Mouse (Mus musculus) intestine, embryonic 15.5 days (tissue): Measurements from ENCODE around the gene Fam241b. TPM values are rescaled to one million over a fixed set of nuclear protein-coding genes. Genes with fewer than 3 reads are reported as not detected.
"Not testable (repeated sequence)": the region's sequence is repeated elsewhere in the genome, so short reads cannot be mapped to it uniquely, and the experiment has no call there.

ENCODE experiments used
- ATAC-seq: fragments of 200-750 bp; cut with Nextera tagmentation; 2 replicates; pipeline ENCODE4 v1.8.0; 2017; ENCODE audit warnings: moderate TSS enrichment, moderate library complexity
- H3K27ac ChIP-seq: fragments of 300-500 bp; sonication (generic); 2 replicates; pipeline ENCODE4 v1.5.1; 2015; ENCODE audit warnings: mild to moderate bottlenecking, inconsistent platforms
- H3K27me3 ChIP-seq: fragments of 300-500 bp; sonication (generic); replicated peaks from 2 replicates; pipeline ENCODE4 v1.6.1; 2015; ENCODE audit warnings: inconsistent platforms
- H3K36me3 ChIP-seq: fragments of 300-500 bp; sonication (generic); 2 replicates; pipeline ENCODE4 v1.6.1; 2015; ENCODE audit warnings: inconsistent platforms
- H3K4me1 ChIP-seq: fragments of 300-500 bp; sonication (generic); replicated peaks from 2 replicates; pipeline ENCODE4 v1.6.1; 2015; ENCODE audit warnings: inconsistent platforms
- H3K4me2 ChIP-seq: fragments of 300-500 bp; sonication (generic); replicated peaks from 2 replicates; pipeline ENCODE4 v1.6.1; 2015; ENCODE audit warnings: mild to moderate bottlenecking, inconsistent platforms
- H3K4me3 ChIP-seq: fragments of 300-500 bp; sonication (generic); replicated peaks from 2 replicates; pipeline ENCODE4 v1.5.1; 2015; ENCODE audit warnings: inconsistent platforms
- H3K9ac ChIP-seq: fragments of 300-500 bp; sonication (generic); 2 replicates; pipeline ENCODE4 v1.6.1; 2015; ENCODE audit warnings: inconsistent platforms
- H3K9me3 ChIP-seq: fragments of 300-500 bp; sonication (generic); 2 replicates; pipeline ENCODE4 v1.6.1; 2016; ENCODE audit warnings: inconsistent platforms
- WGBS: fragments of 180-500 bp; shearing (Covaris S2); methylation state at CpG from one replicate; pipeline ENCODE4 v1.1.7; 2015; 5-methylcytosine and 5-hydroxymethylcytosine counted together
- polyA plus RNA-seq: library from polyadenylated mRNA; unstranded; fragments of >200 nt; fragmentation: Nextera tagmentation; extraction: Ambion mirVana; gene quantifications from 2 replicates; pipeline ENCODE4 v1.2.1, GENCODE M21; 2015

Fam241b gene
- polyA plus RNA-seq, 1 experiment from 2014 or later, result 34.6 TPM

DNA sequence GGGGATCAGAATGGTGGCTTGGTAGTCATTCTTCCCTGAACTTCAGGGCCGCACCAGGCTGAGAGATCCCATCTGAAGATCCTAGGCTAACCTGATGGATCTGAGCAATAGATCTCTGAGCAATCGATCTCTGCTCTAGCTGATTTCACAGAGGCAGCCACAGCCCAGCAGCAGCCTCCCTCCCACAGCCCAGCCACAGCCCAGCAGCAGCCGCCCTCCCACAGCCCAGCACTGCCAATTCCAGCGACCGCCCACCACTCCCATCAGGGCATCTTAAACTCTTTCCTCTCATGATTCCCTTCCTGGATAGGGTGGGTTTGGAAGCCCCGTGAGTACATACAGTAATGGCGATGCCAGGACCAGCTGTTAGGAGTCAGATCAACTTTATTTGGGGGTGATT is 54.6 kb downstream of the Fam241b start:
- Histone ChIP-seq H3K27me3 (no peaks in the 10 kb centered on the region), H3K4me3 (no peak overlapping the region), H3K4me2 (no peak overlapping the region), H3K27ac (no peak overlapping the region), H3K4me1 (no peaks in the 10 kb centered on the region), H3K9me3 (no peaks in the 10 kb centered on the region), H3K9ac (no peak overlapping the region), H3K36me3 (no peaks in the 10 kb centered on the region)
- WGBS, result 59% methylated on average over 7 of the region's 7 CpGs
- ATAC-seq, result no peak

DNA sequence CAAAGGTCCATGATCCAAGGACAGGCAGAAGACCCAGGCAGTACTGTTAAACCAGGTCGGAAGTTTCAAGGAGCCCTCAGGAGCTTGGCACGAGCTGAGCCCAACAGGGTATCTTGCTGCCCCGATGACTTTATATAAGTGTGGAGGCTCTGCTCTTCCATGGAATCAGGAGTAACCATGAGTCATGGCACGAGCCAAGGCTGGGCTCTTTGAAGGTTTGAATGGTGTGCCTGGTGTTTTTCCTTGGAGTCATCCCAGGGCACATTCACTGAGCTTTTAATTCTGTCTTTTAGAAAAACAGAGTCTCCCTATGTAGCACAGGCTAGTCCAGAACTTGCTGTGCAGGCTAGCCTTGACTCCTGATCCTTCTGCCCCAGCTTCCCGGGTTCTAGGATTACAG is 55.3 kb downstream of the Fam241b start:
- Histone ChIP-seq H3K4me2 (no peak overlapping the region), H3K4me3 (no peak overlapping the region), H3K36me3 (no peaks in the 10 kb centered on the region), H3K27ac (no peak overlapping the region), H3K4me1 (no peaks in the 10 kb centered on the region), H3K9ac (no peak overlapping the region), H3K9me3 (no peaks in the 10 kb centered on the region), H3K27me3 (no peaks in the 10 kb centered on the region)
- WGBS, result 83% methylated on average over 5 of the region's 5 CpGs
- ATAC-seq, result no peak

DNA sequence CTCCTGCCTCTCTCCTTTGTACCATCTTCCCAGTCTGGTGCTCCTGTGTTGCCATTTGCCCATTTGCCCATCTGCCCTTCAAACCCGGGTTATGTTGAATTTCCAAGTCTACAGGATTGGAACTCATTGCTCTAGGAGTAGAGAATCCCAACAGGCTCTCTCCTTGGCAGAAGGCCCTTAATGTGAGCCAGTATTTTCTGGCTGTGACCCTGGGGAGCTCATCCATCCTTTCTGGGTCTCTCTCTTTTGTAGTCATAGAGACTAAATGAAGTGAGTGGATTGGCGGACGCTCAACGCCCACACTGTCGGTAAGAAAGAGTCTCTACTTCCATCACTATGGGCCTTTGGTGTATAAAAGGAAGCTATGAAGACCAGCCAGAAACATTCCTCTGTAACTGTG is 56.9 kb downstream of the Fam241b start:
- Histone ChIP-seq H3K9me3 (no peaks in the 10 kb centered on the region), H3K27me3 (no peaks in the 10 kb centered on the region), H3K9ac (no peak overlapping the region), H3K4me1 (no peaks in the 10 kb centered on the region), H3K4me3 (no peak overlapping the region), H3K27ac (no peak overlapping the region), H3K4me2 (no peak overlapping the region), H3K36me3 (no peaks in the 10 kb centered on the region)
- 91% methylated on average over 5 of the region's 5 CpGs for WGBS
- ATAC-seq, result no peak

DNA sequence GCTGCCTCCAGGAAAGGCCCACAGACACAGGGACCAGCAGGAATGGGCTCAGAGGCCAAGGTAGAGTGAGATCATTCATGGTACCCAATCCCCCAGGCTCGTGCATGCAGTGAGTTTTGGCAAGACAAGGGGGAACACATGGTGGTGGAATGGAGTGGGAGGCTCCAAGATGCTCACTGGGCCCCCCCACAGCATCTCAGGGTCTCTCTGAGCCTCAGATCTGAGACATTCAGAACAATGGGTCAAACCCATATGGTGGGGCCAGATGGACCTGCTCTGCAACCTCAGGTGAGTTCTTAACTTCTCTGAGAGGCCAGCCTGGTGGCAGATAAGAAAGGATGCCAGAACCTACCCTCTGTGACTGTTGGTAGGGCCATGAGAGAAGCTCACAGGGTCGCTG is 57.7 kb downstream of the Fam241b start:
- Histone ChIP-seq H3K27ac (no peak overlapping the region), H3K4me1 (no peaks in the 10 kb centered on the region), H3K9ac (no peak overlapping the region), H3K9me3 (no peaks in the 10 kb centered on the region), H3K27me3 (no peaks in the 10 kb centered on the region), H3K4me3 (no peak overlapping the region), H3K36me3 (no peaks in the 10 kb centered on the region), H3K4me2 (no peak overlapping the region)
- WGBS, result 52% methylated on average over 2 of the region's 2 CpGs
- no peak for ATAC-seq

DNA sequence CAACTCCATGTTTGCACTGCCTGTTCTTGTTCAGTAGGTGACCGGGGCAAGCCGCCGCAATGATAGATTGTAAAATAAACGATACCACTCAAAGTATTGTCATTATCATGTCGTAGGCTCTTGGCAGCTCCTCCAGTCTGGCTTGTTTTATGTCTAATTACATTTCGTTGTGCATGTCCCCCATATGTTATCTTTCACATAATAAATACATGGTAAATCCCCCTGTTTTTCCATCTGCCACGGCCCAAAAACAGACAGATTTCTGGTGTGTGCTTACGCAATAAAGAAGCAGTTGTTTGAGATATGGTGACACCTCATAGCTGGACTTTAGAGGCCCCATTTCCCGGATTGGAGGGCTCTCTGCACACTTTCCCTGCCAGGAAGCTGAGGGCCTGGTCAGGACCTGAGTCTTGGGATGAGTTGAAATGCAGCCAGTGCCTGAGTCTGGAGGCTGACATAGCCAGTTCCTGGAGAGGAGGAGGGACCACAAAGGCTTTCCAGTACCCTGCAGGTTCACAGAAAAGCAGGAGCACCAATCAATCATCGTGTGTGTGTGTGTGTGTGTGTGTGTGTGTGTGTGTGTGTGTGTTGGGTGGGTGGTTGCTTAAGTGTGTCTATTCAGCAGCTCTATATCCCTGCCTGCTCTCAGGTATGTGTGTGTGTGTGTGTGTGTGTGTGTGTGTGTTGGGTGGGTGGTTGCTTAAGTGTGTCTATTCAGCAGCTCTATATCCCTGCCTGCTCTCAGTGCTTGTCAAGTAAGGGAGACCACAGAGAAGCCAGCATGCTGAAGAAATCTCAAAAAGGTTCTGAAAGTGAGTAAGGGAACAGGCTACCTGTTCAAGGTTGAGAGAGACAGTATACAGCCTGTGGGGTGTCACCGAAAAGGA is 67.2 kb downstream of the Fam241b start:
- no peak overlapping the region for H3K27ac ChIP-seq
- H3K4me1 ChIP-seq, result peaks cover 4% of the 10 kb centered on the region; the same call in 1 of the 2 replicates
- no peaks in the 10 kb centered on the region for H3K9me3 ChIP-seq
- no peaks in the 10 kb centered on the region for H3K36me3 ChIP-seq
- WGBS, result 38% methylated on average over 11 of the region's 11 CpGs
- H3K4me3 ChIP-seq, result no peak overlapping the region
- H3K4me2 ChIP-seq, result no peak overlapping the region
- peak; percentile 41; the same call in 1 of the 2 replicates for ATAC-seq
- no peak overlapping the region for H3K9ac ChIP-seq
- no peaks in the 10 kb centered on the region for H3K27me3 ChIP-seq

DNA sequence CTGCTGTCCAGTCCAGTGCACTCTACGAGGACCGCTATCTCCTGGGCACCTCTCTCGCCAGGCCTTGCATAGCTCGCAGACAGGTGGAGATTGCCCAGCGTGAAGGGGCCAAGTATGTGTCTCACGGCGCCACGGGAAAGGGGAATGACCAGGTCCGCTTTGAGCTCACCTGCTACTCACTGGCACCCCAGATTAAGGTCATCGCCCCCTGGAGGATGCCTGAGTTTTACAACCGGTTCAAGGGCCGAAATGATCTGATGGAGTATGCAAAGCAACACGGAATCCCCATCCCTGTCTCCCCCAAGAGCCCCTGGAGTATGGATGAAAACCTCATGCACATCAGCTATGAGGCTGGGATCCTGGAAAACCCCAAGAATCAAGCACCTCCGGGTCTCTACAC is 72.4 kb downstream of the Fam241b start:
- not testable (repeated sequence) for H3K9ac ChIP-seq, H3K9me3 ChIP-seq, H3K27me3 ChIP-seq, H3K4me1 ChIP-seq, H3K36me3 ChIP-seq, H3K4me2 ChIP-seq, H3K4me3 ChIP-seq, H3K27ac ChIP-seq
- ATAC-seq, result peak; percentile 5; the same call in 1 of the 2 replicates
- WGBS, result 84% methylated on average over 13 of the region's 14 CpGs

DNA sequence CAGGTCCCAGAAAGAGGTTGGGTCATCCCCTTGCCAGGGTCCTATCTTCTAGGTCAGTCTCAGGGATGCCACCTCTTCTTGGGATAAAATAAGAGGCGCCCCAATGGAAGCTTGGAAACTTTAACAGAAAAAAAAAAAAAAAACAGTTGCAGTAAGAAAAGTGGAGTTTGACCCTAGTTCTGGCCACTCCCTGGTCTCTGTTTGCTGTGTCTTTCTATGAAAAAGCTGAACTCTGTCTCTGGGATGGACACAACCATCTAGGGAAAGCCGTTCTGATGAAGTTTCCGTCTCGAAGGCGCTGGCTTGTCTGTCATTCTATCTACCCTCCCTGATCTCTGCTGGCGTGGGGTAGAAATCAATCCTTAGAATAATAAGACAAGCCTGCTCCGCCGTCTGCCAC is 73.1 kb downstream of the Fam241b start:
- H3K4me2 ChIP-seq, result peak overlapping the region; percentile 30; the same call in 1 of the 2 replicates
- no peak overlapping the region for H3K9ac ChIP-seq
- H3K9me3 ChIP-seq, result no peaks in the 10 kb centered on the region
- H3K4me1 ChIP-seq, result no peaks in the 10 kb centered on the region
- H3K36me3 ChIP-seq, result no peaks in the 10 kb centered on the region
- peak overlapping the region; percentile 38; the same call in 1 of the 2 replicates for H3K27ac ChIP-seq
- ATAC-seq, result peak; percentile 76
- WGBS, result 65% methylated on average over 8 of the region's 8 CpGs
- H3K27me3 ChIP-seq, result no peaks in the 10 kb centered on the region
- H3K4me3 ChIP-seq, result no peak overlapping the region

DNA sequence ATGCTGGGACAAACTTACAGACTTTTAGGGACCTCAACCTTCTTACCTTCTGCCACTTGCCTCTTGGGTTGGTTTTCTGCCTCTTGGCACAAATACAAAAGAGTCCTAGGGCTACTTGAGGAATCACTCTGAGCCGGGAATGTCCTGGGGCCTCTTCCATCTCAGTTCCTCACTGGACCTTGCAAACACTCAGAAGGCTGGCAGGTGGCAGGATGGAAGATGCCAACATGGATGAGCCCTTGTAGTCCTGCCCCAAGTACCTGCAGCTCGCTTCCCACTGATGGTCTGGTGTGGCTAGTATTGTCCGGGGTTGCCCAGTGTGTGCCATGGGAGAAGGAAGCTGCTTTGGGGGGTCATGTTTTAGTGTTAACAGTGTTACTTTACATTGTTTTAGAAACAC is 73.8 kb downstream of the Fam241b start:
- Histone ChIP-seq H3K36me3 (no peaks in the 10 kb centered on the region), H3K4me3 (no peak overlapping the region), H3K9me3 (no peaks in the 10 kb centered on the region), H3K4me1 (0 out of 2 replicates have a peak, but pooled peaks cover 3% of the 10 kb centered on the region), H3K27me3 (no peaks in the 10 kb centered on the region), H3K4me2 (no peak overlapping the region), H3K27ac (no peak overlapping the region), H3K9ac (no peak overlapping the region)
- ATAC-seq, result no peak
- WGBS, result 96% methylated on average over 3 of the region's 3 CpGs

DNA sequence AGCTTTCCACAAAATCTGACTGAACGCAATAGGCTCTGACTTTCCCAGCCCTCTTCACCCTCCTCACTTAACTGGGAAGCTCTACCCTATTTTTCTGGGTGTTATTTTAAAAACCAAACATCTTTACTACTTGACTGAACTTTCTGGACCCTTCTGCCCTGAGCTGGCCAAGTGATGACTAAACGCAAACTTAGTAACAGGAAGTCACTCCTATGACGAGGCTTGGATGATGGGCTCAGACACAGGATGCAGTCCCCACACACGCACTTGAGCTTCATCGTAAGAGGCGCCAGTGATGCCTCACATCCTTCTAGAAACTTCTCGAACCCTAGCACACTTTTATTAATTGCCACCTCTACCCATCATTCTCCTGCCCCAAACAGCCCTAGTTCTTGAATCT is 74.3 kb downstream of the Fam241b start:
- no peaks in the 10 kb centered on the region for H3K36me3 ChIP-seq
- H3K27me3 ChIP-seq, result no peaks in the 10 kb centered on the region
- H3K9ac ChIP-seq, result no peak overlapping the region
- H3K4me1 ChIP-seq, result 0 out of 2 replicates have a peak, but pooled peaks cover 3% of the 10 kb centered on the region
- WGBS, result 77% methylated on average over 7 of the region's 7 CpGs
- no peaks in the 10 kb centered on the region for H3K9me3 ChIP-seq
- H3K4me3 ChIP-seq, result no peak overlapping the region
- no peak for ATAC-seq
- H3K27ac ChIP-seq, result no peak overlapping the region
- no peak overlapping the region for H3K4me2 ChIP-seq

DNA sequence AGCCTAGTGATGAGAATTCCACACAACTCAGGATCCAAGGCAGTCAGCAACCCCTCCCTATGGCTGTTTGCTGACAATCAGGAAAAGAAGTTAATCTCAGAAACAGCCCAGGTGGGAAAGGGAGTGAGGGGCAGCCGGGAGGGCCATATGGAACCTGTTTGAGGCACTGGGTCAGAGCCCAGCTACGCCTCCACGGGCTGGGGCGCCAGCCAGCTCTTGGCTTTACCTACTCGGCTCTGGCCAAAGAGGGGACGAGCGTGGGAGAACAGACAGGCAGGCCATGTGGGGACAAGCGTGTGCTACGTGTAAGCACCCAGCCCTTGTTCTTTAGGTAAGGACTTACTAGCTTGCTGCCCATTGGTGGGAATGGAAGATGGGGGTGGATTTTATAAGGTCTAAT is 75.2 kb downstream of the Fam241b start:
- Histone ChIP-seq H3K9ac (no peak overlapping the region), H3K9me3 (no peaks in the 10 kb centered on the region), H3K4me2 (no peak overlapping the region), H3K27ac (no peak overlapping the region), H3K27me3 (no peaks in the 10 kb centered on the region), H3K4me3 (no peak overlapping the region), H3K4me1 (0 out of 2 replicates have a peak, but pooled peaks cover 3% of the 10 kb centered on the region), H3K36me3 (no peaks in the 10 kb centered on the region)
- ATAC-seq, result no peak
- WGBS, result 80% methylated on average over 9 of the region's 9 CpGs

DNA sequence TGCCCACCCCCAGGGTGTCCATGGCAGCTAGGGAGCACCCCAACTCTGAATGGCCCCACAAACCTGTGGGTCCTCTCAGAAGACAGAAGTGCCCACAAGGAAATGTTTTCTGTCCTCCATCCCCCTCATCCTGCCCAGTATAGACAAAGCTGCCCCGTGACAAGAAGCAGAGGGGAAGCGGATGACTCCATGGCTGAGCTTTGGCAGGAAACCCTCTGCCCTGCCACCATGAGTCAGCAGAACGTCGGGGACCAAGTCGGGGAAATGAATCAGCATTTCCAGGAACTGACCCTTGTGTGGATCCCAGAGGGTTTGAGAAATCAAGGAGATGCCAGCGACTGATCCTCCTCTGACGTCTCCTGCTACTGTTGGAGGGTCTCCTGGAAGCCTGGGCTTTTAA is 77.5 kb downstream of the Fam241b start:
- peaks cover 6% of the 10 kb centered on the region for H3K4me1 ChIP-seq
- no peaks in the 10 kb centered on the region for H3K27me3 ChIP-seq
- H3K27ac ChIP-seq, result no peak overlapping the region
- H3K9me3 ChIP-seq, result no peaks in the 10 kb centered on the region
- H3K4me3 ChIP-seq, result no peak overlapping the region
- no peak overlapping the region for H3K4me2 ChIP-seq
- ATAC-seq, result no peak
- H3K9ac ChIP-seq, result no peak overlapping the region
- WGBS, result 59% methylated on average over 7 of the region's 7 CpGs
- no peaks in the 10 kb centered on the region for H3K36me3 ChIP-seq

DNA sequence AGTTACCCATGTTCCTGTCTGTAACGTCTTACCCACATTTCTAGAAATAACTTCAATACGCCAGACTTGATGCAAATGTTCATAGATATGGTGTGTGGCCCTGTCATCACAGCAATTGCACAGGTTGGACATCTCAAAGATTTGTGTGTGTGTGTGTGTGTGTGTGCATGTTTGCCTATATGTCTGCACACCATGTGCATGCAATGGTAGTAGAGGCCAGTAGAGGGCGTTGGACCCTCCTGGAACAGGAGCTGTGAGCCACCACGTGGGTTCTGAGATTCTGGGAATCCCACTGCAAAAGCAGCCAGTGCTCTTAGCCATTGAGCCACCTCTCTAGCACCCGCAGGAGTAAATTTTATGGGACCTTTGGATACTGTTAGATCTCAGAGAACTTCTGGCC is 80.9 kb downstream of the Fam241b start:
- Histone ChIP-seq H3K4me3 (no peak overlapping the region), H3K4me1 (peaks cover 28% of the 10 kb centered on the region), H3K9me3 (no peaks in the 10 kb centered on the region), H3K9ac (no peak overlapping the region), H3K27me3 (no peaks in the 10 kb centered on the region), H3K4me2 (no peak overlapping the region), H3K36me3 (no peaks in the 10 kb centered on the region), H3K27ac (no peak overlapping the region)
- WGBS, result 68% methylated on average over 5 of the region's 5 CpGs
- ATAC-seq, result no peak
